Mouse (Mus musculus) ovary, adult 2 months (tissue): Measurements from ENCODE around the gene Ptger4. TPM values are rescaled to one million over a fixed set of nuclear protein-coding genes. Genes with fewer than 3 reads are reported as not detected.

Experiments
- polyA plus RNA-seq: library from polyadenylated mRNA; depleted of rRNA; stranded (reverse); fragments of >200 nt; gene quantifications from 2 replicates; pipeline ENCODE4 v1.2.3, GENCODE M21; 2012; rRNA removed

Gene Ptger4
- polyA plus RNA-seq: 26.4 and 40.1 TPM in 2 replicates

GRCm38 (mm10) chr15:5243959-5244905, at the start of gene Ptger4:
TSS of gene Ptger4 (minus strand) at chr15:5244187.

GRCm38 (mm10) chr15:5185366-5186292, 58.4 kb downstream of the Ptger4 start, which contains the start of gene Ttc33:
TSS of gene Ttc33 (plus strand) at chr15:5185525.

Other genes with a start within 250 kb of the Ptger4 start
- 0.83 and 1.3 TPM in 2 replicates for gene C7, start 180.4 kb downstream of the Ptger4 start, polyA plus RNA-seq
- gene Card6, start 135.6 kb downstream of the Ptger4 start, polyA plus RNA-seq: 1.8 and 3.3 TPM in 2 replicates
- 1,100 and 1,204 TPM in 2 replicates for gene Rpl37, start 127.5 kb downstream of the Ptger4 start, polyA plus RNA-seq
- gene Prkaa1, start 100.3 kb downstream of the Ptger4 start, polyA plus RNA-seq: 2.3 and 3.6 TPM in 2 replicates
- 1.2 and 2.2 TPM in 2 replicates for gene Ttc33, start 58.7 kb downstream of the Ptger4 start, polyA plus RNA-seq